Mouse (Mus musculus) liver, postnatal 0 days (tissue): ENCODE measurements around the gene Rraga. TPM values are rescaled to one million over a fixed set of nuclear protein-coding genes. Genes with fewer than 3 reads are reported as not detected.

Source experiments
- ATAC-seq: fragments of 200-750 bp; cut with Nextera tagmentation; 2 replicates; pipeline ENCODE4 v1.8.0; 2017; ENCODE audit warnings: mild to moderate bottlenecking, moderate library complexity
- DNase-seq: peaks from one replicate; pipeline ENCODE4 v3.0.0-alpha.2; 2016
- H3K27ac ChIP-seq: fragments of 300-500 bp; sonication (generic); 2 replicates; pipeline ENCODE4 v1.5.1; 2014; ENCODE audit warnings: antibody characterized with exemption, moderate library complexity, mild to moderate bottlenecking, low read depth
- H3K27me3 ChIP-seq: fragments of 300-500 bp; sonication (generic); 2 replicates; pipeline ENCODE4 v1.6.1; 2014; ENCODE audit warnings: low read length, control low read depth, mixed read lengths; ENCODE audit not compliant: insufficient read depth
- H3K36me3 ChIP-seq: fragments of 300-500 bp; sonication (generic); replicated peaks from 2 replicates; pipeline ENCODE4 v1.6.1; 2014; ENCODE audit warnings: mild to moderate bottlenecking, control low read depth, low read length, moderate library complexity, mixed read lengths; ENCODE audit not compliant: insufficient read depth
- H3K4me1 ChIP-seq: fragments of 300-500 bp; sonication (generic); 2 replicates; pipeline ENCODE4 v1.6.1; 2014; ENCODE audit warnings: antibody characterized with exemption, mild to moderate bottlenecking, control low read depth; ENCODE audit not compliant: insufficient read depth
- H3K4me2 ChIP-seq: fragments of 300-500 bp; sonication (generic); 2 replicates; pipeline ENCODE4 v1.6.1; 2014; ENCODE audit warnings: low read depth, mild to moderate bottlenecking, low read length, moderate library complexity, mixed read lengths
- H3K4me3 ChIP-seq: fragments of 300-500 bp; sonication (generic); 2 replicates; pipeline ENCODE4 v1.5.1; 2014; ENCODE audit warnings: low read depth, low read length
- H3K9ac ChIP-seq: fragments of 300-500 bp; sonication (generic); replicated peaks from 2 replicates; pipeline ENCODE4 v1.6.1; 2014; ENCODE audit warnings: mild to moderate bottlenecking, moderate library complexity
- H3K9me3 ChIP-seq: fragments of 300-500 bp; sonication (generic); 2 replicates; pipeline ENCODE4 v1.6.1; 2016; ENCODE audit warnings: mild to moderate bottlenecking, control low read depth, low read length, mixed read lengths
- CTCF ChIP-seq: sonication (generic); IDR thresholded peaks from 2 replicates; pipeline ENCODE4 v1.5.1; 2016; ENCODE audit warnings: antibody characterized with exemption, low read depth
- EP300 ChIP-seq: IDR thresholded peaks from 2 replicates; pipeline ENCODE4 v1.6.1; 2016; ENCODE audit warnings: antibody characterized with exemption, low read depth, mild to moderate bottlenecking
- WGBS: fragments of 180-500 bp; shearing (Covaris S2); extraction: QIAGEN DNeasy Blood & Tissue Kit; methylation state at CpG from one replicate; pipeline ENCODE4 v1.1.7; 2014; ENCODE audit not compliant: insufficient replicate concordance; 5-methylcytosine and 5-hydroxymethylcytosine counted together
- polyA plus RNA-seq: library from polyadenylated mRNA; unstranded; fragments of >200 nt; fragmentation: Nextera tagmentation; extraction: Ambion mirVana; gene quantifications from 2 replicates; pipeline ENCODE4 v1.2.1, GENCODE M21; 2015

Rraga gene
- polyA plus RNA-seq, 1 experiment from 2014 or later, result 29.3 TPM

- no peak overlapping the region for H3K9ac ChIP-seq
- 29% methylated on average over 4 of the region's 4 CpGs for WGBS
- ATAC-seq, result no peak
- H3K27ac ChIP-seq, result no peak overlapping the region
- no peaks in the 10 kb centered on the region; the same call in 1 of the 2 replicates for H3K4me1 ChIP-seq
- no peak overlapping the region for H3K4me3 ChIP-seq
- TF ChIP-seq EP300, result no peak
- TF ChIP-seq CTCF, result peak; percentile 72
- H3K9me3 ChIP-seq, result no peaks in the 10 kb centered on the region
- peak; percentile 34 for DNase-seq
- no peak overlapping the region for H3K4me2 ChIP-seq
- no peaks in the 10 kb centered on the region for H3K36me3 ChIP-seq
- H3K27me3 ChIP-seq, result no peaks in the 10 kb centered on the region
Observed at GRCm38 (mm10) chr4:86537972-86538371, 37.5 kb upstream of the Rraga start.

GRCm38 (mm10) chr4:86538936-86539335 is 36.5 kb upstream of the Rraga start:
- H3K27me3 ChIP-seq, result no peaks in the 10 kb centered on the region
- ATAC-seq, result no peak

GRCm38 (mm10) chr4:86541573-86541972 is 33.9 kb upstream of the Rraga start:
- Histone ChIP-seq H3K9ac (no peak overlapping the region), H3K36me3 (no peaks in the 10 kb centered on the region), H3K4me3 (no peak overlapping the region), H3K4me1 (no peaks in the 10 kb centered on the region; the same call in 1 of the 2 replicates), H3K27me3 (no peaks in the 10 kb centered on the region), H3K4me2 (no peak overlapping the region), H3K9me3 (no peaks in the 10 kb centered on the region), H3K27ac (no peak overlapping the region)
- ATAC-seq, result no peak
- 71% methylated on average over 1 of the region's 1 CpGs for WGBS
- no peak for TF ChIP-seq CTCF
- no peak for TF ChIP-seq EP300
- no peak for DNase-seq

More at GRCm38 (mm10) chr4:86538936-86539335, 36.5 kb upstream of the Rraga start:
- Histone ChIP-seq H3K9ac (no peak overlapping the region), H3K4me1 (no peaks in the 10 kb centered on the region; the same call in 1 of the 2 replicates), H3K4me2 (no peak overlapping the region), H3K36me3 (no peaks in the 10 kb centered on the region), H3K9me3 (no peaks in the 10 kb centered on the region), H3K27ac (no peak overlapping the region), H3K4me3 (no peak overlapping the region)
- TF ChIP-seq EP300 (no peak), CTCF (no peak)
- no peak for DNase-seq
- 77% methylated on average over 5 of the region's 5 CpGs for WGBS

GRCm38 (mm10) chr4:86543999-86544398 is 31.5 kb upstream of the Rraga start:
- H3K27ac ChIP-seq, result no peak overlapping the region
- no peak overlapping the region for H3K4me3 ChIP-seq
- DNase-seq, result no peak
- no peak for TF ChIP-seq CTCF
- no peak for TF ChIP-seq EP300
- no peaks in the 10 kb centered on the region; the same call in 1 of the 2 replicates for H3K4me1 ChIP-seq
- WGBS, result 71% methylated on average over 3 of the region's 3 CpGs
- no peak overlapping the region for H3K9ac ChIP-seq
- no peaks in the 10 kb centered on the region for H3K27me3 ChIP-seq
- H3K4me2 ChIP-seq, result no peak overlapping the region
- H3K36me3 ChIP-seq, result no peaks in the 10 kb centered on the region
- no peaks in the 10 kb centered on the region for H3K9me3 ChIP-seq
- ATAC-seq, result no peak

GRCm38 (mm10) chr4:86545615-86546014 is 29.9 kb upstream of the Rraga start:
- Histone ChIP-seq H3K9ac (no peak overlapping the region), H3K9me3 (no peaks in the 10 kb centered on the region), H3K4me2 (no peak overlapping the region), H3K36me3 (no peaks in the 10 kb centered on the region), H3K27me3 (no peaks in the 10 kb centered on the region), H3K4me1 (no peaks in the 10 kb centered on the region; the same call in 1 of the 2 replicates), H3K27ac (no peak overlapping the region), H3K4me3 (no peak overlapping the region)
- ATAC-seq, result no peak
- WGBS, result 51% methylated on average over 5 of the region's 5 CpGs
- TF ChIP-seq EP300 (no peak), CTCF (peak; percentile 58)
- DNase-seq, result no peak

- Histone ChIP-seq H3K27ac (no peak overlapping the region), H3K9ac (no peak overlapping the region), H3K9me3 (no peaks in the 10 kb centered on the region), H3K4me1 (no peaks in the 10 kb centered on the region), H3K27me3 (no peaks in the 10 kb centered on the region), H3K36me3 (no peaks in the 10 kb centered on the region), H3K4me3 (no peak overlapping the region), H3K4me2 (no peak overlapping the region)
- TF ChIP-seq CTCF, result no peak
- no peak for TF ChIP-seq EP300
- WGBS, result 29% methylated on average over 9 of the region's 9 CpGs
- DNase-seq (no peak), ATAC-seq (no peak)
Observed at GRCm38 (mm10) chr4:86548332-86548731, 27.1 kb upstream of the Rraga start.
